Mouse (Mus musculus) embryonic fibroblast, embryonic 13.5 days (primary cell): ENCODE measurements around the gene Prss42.

ENCODE experiments used
- CTCF ChIP-seq: IDR thresholded peaks from 2 replicates; pipeline ENCODE4 v1.5.1; 2011; ENCODE audit warnings: mild to moderate bottlenecking, control low read depth, low read length, moderate library complexity, borderline replicate concordance; ENCODE audit not compliant: insufficient read depth
- POLR2A ChIP-seq: IDR thresholded peaks from 2 replicates; pipeline ENCODE4 v1.6.1; 2011; ENCODE audit warnings: low read depth, mild to moderate bottlenecking, control low read depth, low read length, moderate library complexity

- no peak for TF ChIP-seq CTCF
- no peak for TF ChIP-seq POLR2A
Measured at GRCm38 (mm10) chr9:110797013-110797412, 953 bp upstream of the Prss42 start.
